Mouse (Mus musculus) MEL (cell line): ENCODE results near the gene Washc2. TPM values are rescaled to one million over a fixed set of nuclear protein-coding genes. Genes with fewer than 3 reads are reported as not detected.
A peak's percentile ranks its signal among the peaks of the same experiment; 100 is the strongest.

ENCODE experiments used
- DNase-seq: peaks from one replicate; pipeline ENCODE4 v3.0.0; 2011; ENCODE audit warnings: low read depth, low spot score
- H3K27ac ChIP-seq: 2 replicates; pipeline ENCODE4 v1.5.1; 2012; ENCODE audit warnings: low read depth, mild to moderate bottlenecking, control low read depth, low read length, moderate library complexity; ENCODE audit not compliant: control insufficient read depth
- H3K27me3 ChIP-seq, 2 experiments: fragments of 150-350 bp in 1 of 2; sonication (generic) in 1 of 2; 2 replicates each; pipeline ENCODE4 v1.6.1; 2012; ENCODE audit warnings: low read length in 2 of 2, mild to moderate bottlenecking in 2 of 2, improper control_type of control experiment in 1 of 2, moderate library complexity in 1 of 2; ENCODE audit not compliant: insufficient read depth in 2 of 2, control insufficient read depth in 1 of 2
- H3K36me3 ChIP-seq, 2 experiments: 2 replicates each; pipeline ENCODE4 v1.6.1; 2012 to 2014; ENCODE audit warnings: low read length in 2 of 2, improper control_type of control experiment in 1 of 2, inconsistent platforms in 1 of 2, mild to moderate bottlenecking in 1 of 2; ENCODE audit not compliant: insufficient read depth in 2 of 2, control insufficient read depth in 1 of 2
- H3K4me1 ChIP-seq, 2 experiments: fragments of 150-350 bp in 1 of 2; sonication (generic) in 1 of 2; 2 replicates each; pipeline ENCODE4 v1.6.1; 2012; ENCODE audit warnings: low read length in 2 of 2, improper control_type of control experiment in 1 of 2, mild to moderate bottlenecking in 1 of 2; ENCODE audit not compliant: insufficient read depth in 2 of 2, control insufficient read depth in 1 of 2
- H3K4me3 ChIP-seq, 2 experiments: fragments of 150-350 bp in 1 of 2; sonication (generic) in 1 of 2; 2 replicates each; pipeline ENCODE4 v1.5.1; 2012; ENCODE audit warnings: low read depth in 2 of 2, low read length in 2 of 2, mild to moderate bottlenecking in 2 of 2, moderate library complexity in 2 of 2, control low read depth in 1 of 2, improper control_type of control experiment in 1 of 2; ENCODE audit not compliant: control insufficient read depth in 1 of 2, insufficient read depth in 1 of 2
- H3K79me2 ChIP-seq: 2 replicates; pipeline ENCODE4 v1.6.1; 2012; ENCODE audit warnings: mild to moderate bottlenecking, low read length, moderate library complexity; ENCODE audit not compliant: control insufficient read depth, poor library complexity, insufficient read depth
- H3K9ac ChIP-seq: 2 replicates; pipeline ENCODE4 v1.6.1; 2012; ENCODE audit warnings: low read depth, mild to moderate bottlenecking, control low read depth, low read length, moderate library complexity; ENCODE audit not compliant: control insufficient read depth, poor library complexity, severe bottlenecking
- H3K9me3 ChIP-seq: fragments of 150-350 bp; sonication (generic); replicated peaks from 2 replicates; pipeline ENCODE4 v1.6.1; 2012; ENCODE audit warnings: mild to moderate bottlenecking, low read length, improper control_type of control experiment, moderate library complexity; ENCODE audit not compliant: insufficient read depth
- CHD1 ChIP-seq: IDR thresholded peaks from 2 replicates; pipeline ENCODE4 v1.6.1; 2012; ENCODE audit warnings: low read depth, mild to moderate bottlenecking, inconsistent platforms, low read length, improper control_type of control experiment
- ELF1 ChIP-seq: IDR thresholded peaks from 2 replicates; pipeline ENCODE4 v1.6.1; 2014; ENCODE audit warnings: low read depth, mild to moderate bottlenecking, inconsistent platforms, low read length, improper control_type of control experiment, moderate library complexity
- EP300 ChIP-seq, 2 experiments: IDR thresholded peaks; 2 replicates each; pipeline ENCODE4 v1.6.1; 2011; ENCODE audit warnings: improper control_type of control experiment in 2 of 2, low read length in 2 of 2, low read depth in 1 of 2, mild to moderate bottlenecking in 1 of 2
- JUND ChIP-seq: IDR thresholded peaks from 2 replicates; pipeline ENCODE4 v1.6.1; 2011; ENCODE audit warnings: low read depth, mild to moderate bottlenecking, improper control_type of control experiment, low read length
- MAFK ChIP-seq: IDR thresholded peaks from 2 replicates; pipeline ENCODE4 v1.6.1; 2011; ENCODE audit warnings: low read depth, mild to moderate bottlenecking, low read length, improper control_type of control experiment, borderline replicate concordance
- MAX ChIP-seq: IDR thresholded peaks from 2 replicates; pipeline ENCODE4 v1.6.1; 2011; ENCODE audit warnings: low read length, improper control_type of control experiment
- MAZ ChIP-seq: IDR thresholded peaks from 2 replicates; pipeline ENCODE4 v1.6.1; 2012; ENCODE audit warnings: low read depth, mild to moderate bottlenecking, inconsistent platforms, low read length, improper control_type of control experiment
- MEF2A ChIP-seq: IDR thresholded peaks from 2 replicates; pipeline ENCODE4 v1.6.1; 2014; ENCODE audit warnings: low read depth, mild to moderate bottlenecking, inconsistent platforms, low read length, improper control_type of control experiment; ENCODE audit not compliant: poor library complexity, insufficient replicate concordance, severe bottlenecking; ENCODE audit errors: extremely low read depth
- MXI1 ChIP-seq: IDR thresholded peaks from 2 replicates; pipeline ENCODE4 v1.6.1; 2011; ENCODE audit warnings: mild to moderate bottlenecking, low read depth, low read length, improper control_type of control experiment
- MYC ChIP-seq: IDR thresholded peaks from 2 replicates; pipeline ENCODE4 v1.6.1; 2011; ENCODE audit warnings: low read depth, mild to moderate bottlenecking, low read length, improper control_type of control experiment, moderate library complexity
- NELFE ChIP-seq: IDR thresholded peaks from 2 replicates; pipeline ENCODE4 v1.6.1; 2011; ENCODE audit warnings: low read depth, low read length, improper control_type of control experiment
- NRF1 ChIP-seq: IDR thresholded peaks from 2 replicates; pipeline ENCODE4 v1.6.1; 2014; ENCODE audit warnings: low read depth, mild to moderate bottlenecking, inconsistent platforms, low read length, improper control_type of control experiment, moderate library complexity; ENCODE audit not compliant: poor library complexity, insufficient read depth, severe bottlenecking
- POLR2A ChIP-seq, 2 experiments: IDR thresholded peaks; 2 replicates each; pipeline ENCODE4 v1.6.1; 2011 to 2012; ENCODE audit warnings: low read length in 2 of 2, mild to moderate bottlenecking in 2 of 2, control low read depth in 1 of 2, improper control_type of control experiment in 1 of 2, low read depth in 1 of 2, moderate library complexity in 1 of 2; ENCODE audit not compliant: control insufficient read depth in 1 of 2, insufficient read depth in 1 of 2, poor library complexity in 1 of 2
- POLR2AphosphoS5 ChIP-seq: IDR thresholded peaks from 2 replicates; pipeline ENCODE4 v1.6.1; 2012; ENCODE audit warnings: low read depth, borderline replicate concordance, mild to moderate bottlenecking, inconsistent platforms, low read length, moderate library complexity, mixed read lengths
- TBP ChIP-seq: IDR thresholded peaks from 2 replicates; pipeline ENCODE4 v1.8.0; 2011; ENCODE audit warnings: low read depth, low read length, improper control_type of control experiment
- TCF12 ChIP-seq: IDR thresholded peaks from 2 replicates; pipeline ENCODE4 v1.6.1; 2014; ENCODE audit warnings: low read depth, mild to moderate bottlenecking, inconsistent platforms, low read length, improper control_type of control experiment, moderate library complexity
- UBTF ChIP-seq: IDR thresholded peaks from 2 replicates; pipeline ENCODE4 v1.6.1; 2012; ENCODE audit warnings: low read depth, mild to moderate bottlenecking, inconsistent platforms, low read length, improper control_type of control experiment, moderate library complexity, borderline replicate concordance; ENCODE audit not compliant: insufficient read depth
- ZC3H11A ChIP-seq: IDR thresholded peaks from 2 replicates; pipeline ENCODE4 v1.6.1; 2012; ENCODE audit warnings: low read depth, mild to moderate bottlenecking, inconsistent platforms, low read length, improper control_type of control experiment
- ZMIZ1 ChIP-seq: IDR thresholded peaks from 2 replicates; pipeline ENCODE4 v1.6.1; 2012; ENCODE audit warnings: low read depth, mild to moderate bottlenecking, inconsistent platforms, low read length, improper control_type of control experiment, moderate library complexity
- ZNF384 ChIP-seq: IDR thresholded peaks from 2 replicates; pipeline ENCODE4 v1.6.1; 2012; ENCODE audit warnings: low read depth, mild to moderate bottlenecking, inconsistent platforms, low read length, improper control_type of control experiment
- polyA plus RNA-seq, 2 experiments: library from polyadenylated mRNA; stranded (reverse) in 1 of 2; unstranded in 1 of 2; fragments of >175 nt in 1 of 2; fragments of >200 nt in 1 of 2; gene quantifications; 2 replicates each; pipeline versions ENCODE4 v1.2.1 to v1.2.4; 2012; ENCODE audit warnings: low replicate concordance in 2 of 2, low read depth in 1 of 2; ENCODE audit not compliant: insufficient read length in 2 of 2, insufficient read depth in 1 of 2, missing spikeins in 1 of 2
- total RNA-seq: library from RNA; depleted of rRNA; stranded (reverse); fragments of 300-350 nt; gene quantifications from 2 replicates; pipeline ENCODE4 v1.2.3, GENCODE M21; 2012

The Washc2 gene
- total and polyA plus RNA-seq, 3 experiments = 25.3 to 38.3 TPM; not detected in 1

GRCm38 (mm10) chr6:116265603-116266002, 57.8 kb downstream of the Washc2 start:
- Histone ChIP-seq H3K9ac (peak overlapping the region; percentile 38), H3K9me3 (no peaks in the 10 kb centered on the region), H3K79me2 (peaks cover 4% of the 10 kb centered on the region), H3K4me3 (peak overlapping the region in 1 of 2 experiments; percentile 41; a peak in 2 of 4 replicates), H3K4me1 (peaks cover 0 to 15% of the 10 kb centered on the region in 2 experiments; a peak in 3 of 4 replicates), H3K27ac (0 out of 2 replicates have a peak overlapping the region, but pooled peaks have one; percentile 23), H3K27me3 (no peaks in the 10 kb centered on the region), H3K36me3 (peaks cover 0 to 19% of the 10 kb centered on the region in 2 experiments; a peak in 2 of 4 replicates)
- peak; percentile 37 for DNase-seq
- TF ChIP-seq TCF12 (no peak), MXI1 (0 out of 2 replicates have a peak, but pooled peaks have one; percentile 30), ZNF384 (peak; percentile 78)

- DNase-seq = peak; percentile 86
- Histone ChIP-seq H3K9me3 (no peaks in the 10 kb centered on the region), H3K9ac (peak overlapping the region; percentile 61), H3K4me3 (peak overlapping the region; percentile 41 to 51), H3K36me3 (peaks cover 0 to 19% of the 10 kb centered on the region in 2 experiments; a peak in 2 of 4 replicates), H3K4me1 (peaks cover 0 to 15% of the 10 kb centered on the region in 2 experiments; a peak in 3 of 4 replicates), H3K27me3 (no peaks in the 10 kb centered on the region), H3K27ac (peak overlapping the region; percentile 76), H3K79me2 (peaks cover 4% of the 10 kb centered on the region)
- no peak; the same call in 1 of the 2 replicates for TF ChIP-seq POLR2AphosphoS5
- no peak for TF ChIP-seq CHD1
- no peak for TF ChIP-seq NRF1
- peak; percentile 21 to 57; a peak in 2 of 4 replicates for TF ChIP-seq POLR2A (IDR thresholded peaks at IDR 0.05; ENCODE audit: control insufficient read depth in 1 of 2, insufficient read depth in 1 of 2, low read depth in 1 of 2, low read length in 2 of 2, poor library complexity in 1 of 2)
- no peak for TF ChIP-seq ZMIZ1
- 0 out of 2 replicates have a peak, but pooled peaks have one; percentile 16 for TF ChIP-seq TBP
- no peak for TF ChIP-seq MAFK
- TF ChIP-seq MEF2A = no peak
- TF ChIP-seq UBTF = no peak
- no peak for TF ChIP-seq JUND
- TF ChIP-seq ELF1 = no peak
- no peak for TF ChIP-seq MYC
- no peak for TF ChIP-seq ZC3H11A
- TF ChIP-seq ZNF384 = no peak
- TF ChIP-seq NELFE = 0 out of 2 replicates have a peak, but pooled peaks have one; percentile 17
- no peak for TF ChIP-seq TCF12
- TF ChIP-seq MAX = peak; percentile 52; the same call in 1 of the 2 replicates
- no peak for TF ChIP-seq MAZ
- no peak for TF ChIP-seq MXI1
- no peak for TF ChIP-seq EP300 (IDR thresholded peaks at IDR 0.05; ENCODE audit: low read depth in 1 of 2, low read length in 2 of 2)
Measured at GRCm38 (mm10) chr6:116266273-116267109, 58.7 kb downstream of the Washc2 start.
